Mouse (Mus musculus) 3T3-L1 (cell line): ENCODE results near the gene Cd52.
A peak's percentile ranks its signal among the peaks of the same experiment; 100 is the strongest.
"Not testable (repeated sequence)": the region's sequence is repeated elsewhere in the genome, so short reads cannot be mapped to it uniquely, and the experiment has no call there.

ENCODE experiments used
- DNase-seq: peaks from one replicate; pipeline ENCODE4 v3.0.0-alpha.2; 2015; ENCODE audit warnings: low read depth, low spot score

Cd52 gene

DNA sequence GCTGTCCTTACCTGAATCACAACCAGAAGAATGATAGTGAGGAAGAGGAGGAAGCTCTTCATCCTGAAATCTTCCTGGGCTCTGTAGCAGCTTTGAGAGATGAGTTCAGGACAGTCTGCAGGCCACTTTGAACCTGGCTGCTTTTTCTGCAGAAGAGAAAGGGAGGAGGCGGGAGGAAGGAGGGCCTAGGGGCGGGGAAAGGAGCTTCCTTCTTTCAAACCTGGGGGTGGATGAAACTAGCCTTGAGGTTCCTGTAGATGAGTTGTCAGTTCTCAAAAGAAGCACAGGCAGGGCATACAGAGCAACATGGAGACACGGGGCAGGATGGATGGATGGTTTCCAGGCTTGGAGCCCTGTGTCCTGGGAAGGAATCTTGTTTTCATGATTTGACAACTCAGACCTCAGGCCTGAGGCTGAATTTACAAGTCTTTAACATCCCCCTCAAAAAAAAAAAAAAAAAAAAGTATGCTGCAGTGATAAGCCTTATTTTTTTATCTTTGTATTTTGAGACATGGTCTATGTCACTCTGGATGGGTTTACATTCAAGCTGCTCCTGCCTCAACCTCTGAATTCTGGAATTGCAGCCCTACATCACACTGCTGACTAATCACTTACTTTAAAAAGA is at the start of gene Cd52:
Gene Cd52, minus strand, starts transcription at position 160 of the 625 bp plus-strand sequence.
- no peak for DNase-seq

DNA sequence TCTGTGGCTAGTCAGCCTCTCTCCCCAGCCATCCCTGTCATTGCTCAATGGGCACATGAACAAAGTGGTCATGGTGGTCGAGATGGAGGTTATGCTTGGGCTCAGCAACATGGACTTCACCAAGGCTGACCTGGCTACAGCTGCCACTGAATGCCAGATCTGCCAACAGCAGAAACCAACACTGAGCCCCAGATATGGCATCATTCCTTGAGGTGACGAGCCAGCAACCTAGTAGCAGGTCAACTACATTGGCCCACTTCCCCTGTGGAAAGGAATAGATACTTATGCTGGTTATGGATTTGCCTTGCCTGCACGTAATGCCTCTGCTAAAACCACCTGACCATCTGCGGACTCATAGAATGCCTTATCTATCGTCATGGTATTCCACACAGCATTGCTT is 49.4 kb upstream of the Cd52 start:
- not testable (repeated sequence) for DNase-seq

GRCm38 (mm10) chr4:134138857-134139256 is 44.0 kb upstream of the Cd52 start:
- DNase-seq: peak; percentile 45

DNA sequence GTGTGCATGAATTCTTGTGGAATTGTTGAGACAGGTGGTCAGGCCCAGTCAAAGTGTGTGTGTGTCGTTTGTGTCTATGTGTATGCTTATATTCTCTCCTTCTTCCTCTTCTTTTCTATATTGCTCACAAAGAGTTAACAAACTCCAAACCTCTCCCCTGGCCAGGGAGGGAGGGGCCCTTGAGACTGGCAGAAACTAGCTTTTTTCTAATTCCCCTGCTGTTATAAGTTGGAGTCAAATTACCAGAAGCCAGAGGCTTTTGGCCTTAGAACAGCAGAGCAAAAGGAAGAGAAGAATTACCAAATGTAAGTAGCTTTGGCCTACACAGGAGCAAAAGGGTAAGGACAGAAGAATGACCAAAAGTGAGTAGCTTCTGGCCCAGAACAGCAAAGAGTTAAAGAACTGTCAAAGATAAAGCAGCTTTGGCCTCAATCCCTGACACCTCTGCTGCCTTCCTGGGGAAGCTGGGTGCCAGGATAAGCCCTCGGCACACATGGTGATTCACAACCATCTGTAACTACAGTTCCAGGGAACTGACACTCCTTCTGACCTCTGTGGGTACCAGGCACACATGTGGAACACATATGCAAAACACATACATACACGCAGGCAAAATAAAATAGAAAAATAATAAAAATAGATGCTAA is 41.5 kb upstream of the Cd52 start:
- DNase-seq: peak; percentile 64

DNA sequence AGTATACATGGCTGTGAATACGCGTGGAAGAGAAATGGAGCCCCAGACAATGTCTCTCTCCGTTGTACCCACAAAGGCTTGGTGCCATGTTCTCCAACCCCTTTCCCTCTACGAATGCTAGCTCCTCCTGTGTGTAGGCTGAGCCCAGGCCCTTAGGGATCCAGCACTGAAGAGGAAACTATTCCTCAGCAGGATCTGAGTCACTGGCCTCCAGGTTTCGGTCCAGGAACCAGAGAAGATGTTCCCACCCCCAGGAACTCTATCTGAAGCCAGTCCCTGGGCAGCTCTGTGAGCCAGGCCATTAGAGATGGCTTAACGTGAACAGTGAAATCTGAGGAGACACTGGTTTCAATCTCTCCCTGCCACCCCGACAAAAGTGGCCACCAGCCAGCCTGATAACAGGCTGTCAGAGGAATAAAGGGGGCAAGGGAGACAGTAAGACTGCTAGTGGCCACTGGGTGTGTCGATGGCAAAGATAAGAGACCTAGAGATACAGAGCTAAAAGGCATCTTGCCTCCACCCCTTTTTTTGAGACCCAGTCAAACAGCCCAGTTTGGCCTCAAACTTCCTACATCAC is 37.7 kb upstream of the Cd52 start:
- peak; percentile 94 for DNase-seq

DNA sequence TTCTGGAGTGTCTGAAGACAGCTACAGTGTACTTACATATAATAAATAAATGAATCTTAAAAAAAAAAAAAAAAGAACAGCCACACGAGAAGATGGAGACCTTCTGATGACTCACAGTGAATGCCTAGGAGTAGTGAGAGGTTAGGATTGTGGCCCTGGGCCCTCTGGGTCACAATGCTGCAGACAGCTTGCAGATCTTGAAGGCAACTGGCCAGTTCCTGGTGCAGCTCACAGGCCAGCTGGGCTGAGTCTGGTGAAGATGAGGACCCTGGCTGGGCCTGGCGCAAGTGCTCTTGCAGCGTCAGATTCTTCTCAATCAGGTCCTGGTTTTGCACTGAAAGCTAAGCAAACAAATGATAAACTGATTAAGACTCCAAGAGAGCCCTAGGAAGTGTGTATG is 37.2 kb upstream of the Cd52 start:
- DNase-seq: peak; percentile 67

DNA sequence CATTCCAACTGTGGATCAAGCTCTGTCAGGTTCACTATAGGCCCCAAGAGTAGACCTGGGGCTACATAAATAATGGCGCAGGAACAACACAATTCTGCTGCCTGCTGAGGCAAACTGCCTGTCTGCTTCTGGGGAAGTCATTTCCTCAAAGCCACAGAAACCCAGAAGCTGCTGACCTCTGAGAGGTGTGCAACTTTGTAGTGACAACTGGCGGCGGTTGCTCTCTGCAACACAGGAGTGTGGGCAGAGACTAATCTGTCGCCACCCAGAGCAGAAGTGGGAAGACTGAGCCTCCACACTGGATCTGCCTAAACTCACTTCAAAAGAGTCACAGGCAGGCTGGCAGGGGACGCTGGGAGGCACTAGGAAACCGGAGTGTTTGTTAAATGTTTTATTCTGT is 34.6 kb upstream of the Cd52 start:
- no peak for DNase-seq

DNA sequence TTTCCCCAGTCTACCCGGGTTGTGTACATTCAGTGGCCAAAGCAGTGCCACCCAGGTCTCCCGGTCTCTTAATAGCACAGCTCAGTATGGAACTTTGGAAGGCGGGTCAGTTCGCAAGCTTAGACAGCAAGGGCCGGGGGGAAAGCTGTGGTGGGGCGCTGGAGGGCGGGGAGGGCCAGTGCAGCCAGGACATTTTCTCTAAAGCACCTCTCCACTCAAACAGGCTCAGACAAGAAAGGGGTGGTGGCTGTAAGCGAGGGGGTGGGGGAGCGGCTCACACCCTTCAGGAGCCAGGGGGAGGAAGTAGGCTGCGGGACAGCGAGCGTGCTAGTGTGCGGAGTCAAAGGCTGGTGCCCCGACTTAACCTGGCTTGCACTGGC is 34.1 kb upstream of the Cd52 start:
- DNase-seq: no peak

- peak; percentile 76 for DNase-seq
Measured at GRCm38 (mm10) chr4:134128221-134128982, 33.5 kb upstream of the Cd52 start, which contains the start of gene Sh3bgrl3. Gene Sh3bgrl3 (minus strand): TSS chr4:134128789.

DNA sequence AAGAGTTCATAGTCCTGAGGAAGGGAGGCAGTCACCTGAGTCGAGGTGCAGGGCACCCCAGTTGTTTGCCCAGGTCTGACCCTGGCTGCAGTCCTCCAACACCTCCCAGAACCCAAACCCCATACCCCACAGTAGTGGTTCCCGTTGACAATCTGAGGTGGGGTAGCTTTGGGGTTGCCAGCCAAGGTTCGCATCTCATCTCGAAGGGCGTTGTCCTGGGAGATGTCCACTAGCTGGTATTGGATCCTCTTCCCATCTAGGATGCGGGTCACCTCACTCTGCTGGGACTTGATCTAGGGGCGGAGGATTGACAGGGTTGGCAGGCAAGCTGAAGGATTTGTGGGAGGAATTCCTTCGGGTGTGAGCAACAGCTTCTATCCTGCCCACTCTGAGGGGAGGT is 32.9 kb upstream of the Cd52 start:
- peak; percentile 31 for DNase-seq

- peak; percentile 54 for DNase-seq
Measured at GRCm38 (mm10) chr4:134127121-134127455, 32.2 kb upstream of the Cd52 start.

GRCm38 (mm10) chr4:134126300-134127120 is 31.6 kb upstream of the Cd52 start:
- DNase-seq: no peak

- DNase-seq: no peak
Measured at GRCm38 (mm10) chr4:134125383-134126060, 30.6 kb upstream of the Cd52 start.

DNA sequence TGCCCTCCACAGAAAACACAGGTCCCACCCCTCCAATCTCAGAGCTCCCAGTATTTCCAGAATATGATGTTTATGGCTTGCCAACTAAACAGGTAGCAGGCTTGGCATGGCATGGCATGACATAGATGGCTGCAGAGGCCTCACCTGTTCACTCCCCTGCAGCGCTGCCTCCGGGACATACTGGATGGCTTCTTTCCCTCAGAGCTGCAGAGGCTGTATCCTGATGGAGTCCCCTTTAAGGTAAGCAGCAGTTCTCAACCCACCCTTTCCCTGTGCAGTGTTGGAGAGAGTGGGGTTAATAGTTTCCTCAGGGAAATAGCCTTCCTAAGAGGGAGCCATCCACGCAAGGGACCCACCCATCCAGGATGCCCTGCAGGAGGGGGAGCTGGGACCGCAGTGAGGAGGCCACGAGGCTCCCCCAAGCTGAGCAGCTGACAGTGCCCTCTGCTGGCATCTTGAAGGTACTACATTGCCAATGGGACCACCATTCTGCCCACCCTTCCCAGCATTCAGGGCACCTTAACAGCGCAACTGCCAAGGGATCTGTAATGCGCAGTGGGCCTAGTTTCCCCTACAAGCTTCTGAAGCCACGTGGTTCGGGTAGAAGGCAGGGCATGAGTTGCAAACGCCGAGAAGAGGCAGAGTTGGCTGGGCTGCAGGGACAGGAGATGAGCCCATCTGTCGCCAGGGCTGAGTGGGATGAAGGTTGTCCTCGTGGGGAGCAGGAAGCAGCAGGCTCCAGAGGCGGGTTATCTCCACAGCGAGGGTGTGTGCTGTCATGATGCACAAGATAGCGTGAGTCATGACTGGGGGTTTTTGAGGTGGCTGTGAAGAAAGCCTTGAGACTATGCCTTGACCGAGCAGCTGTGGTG is 29.0 kb upstream of the Cd52 start:
- DNase-seq: peak; percentile 68

- no peak for DNase-seq
Measured at GRCm38 (mm10) chr4:134123147-134123546, 28.3 kb upstream of the Cd52 start.

GRCm38 (mm10) chr4:134122281-134122680 is 27.4 kb upstream of the Cd52 start:
- DNase-seq: peak; percentile 59

GRCm38 (mm10) chr4:134121571-134121970 is 26.7 kb upstream of the Cd52 start:
- DNase-seq: no peak

DNA sequence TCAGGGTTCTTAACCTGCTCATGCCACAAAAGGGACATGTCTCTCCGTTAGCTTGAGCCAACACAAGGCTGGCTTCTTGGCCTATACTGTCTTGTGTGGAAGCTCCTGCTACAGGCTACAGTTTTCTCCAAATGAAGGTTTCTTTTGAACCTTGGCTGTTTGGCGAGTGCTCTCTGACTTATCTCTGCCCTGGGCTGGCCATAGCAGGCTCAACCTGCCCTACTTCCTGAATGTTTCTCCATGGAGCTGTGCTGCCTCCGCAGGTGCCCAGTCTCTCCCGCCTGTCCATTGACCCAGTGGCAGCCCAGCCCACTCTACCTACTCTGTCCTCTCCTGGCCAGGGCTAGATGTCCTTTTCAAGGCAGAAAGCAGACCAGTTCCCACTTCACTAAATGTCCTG is 26.0 kb upstream of the Cd52 start:
- DNase-seq: no peak

DNA sequence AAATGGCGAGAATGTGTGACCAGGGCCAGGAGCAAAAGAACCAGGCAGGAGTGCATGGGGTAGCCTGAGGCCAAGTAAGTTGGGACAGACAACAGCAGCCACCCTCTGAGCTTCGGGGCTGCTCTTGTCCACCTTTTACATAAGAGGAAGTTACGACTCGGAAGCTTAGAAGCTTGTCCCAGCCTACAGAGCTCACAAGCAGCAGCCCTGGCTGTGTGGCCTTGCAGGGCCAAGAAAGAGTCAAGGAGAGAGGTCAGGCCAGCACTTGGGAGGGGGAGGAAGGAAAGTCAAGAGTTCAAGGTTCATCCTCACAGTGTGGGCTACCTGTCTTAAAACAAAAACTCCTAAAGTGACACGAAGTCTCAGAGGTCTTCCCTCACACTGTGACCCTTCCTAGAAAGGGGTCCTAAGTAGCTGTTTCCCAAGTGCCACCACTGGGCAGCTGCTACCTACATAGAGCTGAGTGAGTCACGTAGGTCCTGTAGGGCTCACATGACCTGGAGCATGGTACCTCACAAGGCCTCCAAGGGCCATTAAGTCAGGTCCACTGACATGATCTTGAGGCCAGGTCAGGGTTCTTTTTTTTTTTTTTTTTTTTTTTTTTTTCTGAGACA is 25.4 kb upstream of the Cd52 start:
- no peak for DNase-seq

DNA sequence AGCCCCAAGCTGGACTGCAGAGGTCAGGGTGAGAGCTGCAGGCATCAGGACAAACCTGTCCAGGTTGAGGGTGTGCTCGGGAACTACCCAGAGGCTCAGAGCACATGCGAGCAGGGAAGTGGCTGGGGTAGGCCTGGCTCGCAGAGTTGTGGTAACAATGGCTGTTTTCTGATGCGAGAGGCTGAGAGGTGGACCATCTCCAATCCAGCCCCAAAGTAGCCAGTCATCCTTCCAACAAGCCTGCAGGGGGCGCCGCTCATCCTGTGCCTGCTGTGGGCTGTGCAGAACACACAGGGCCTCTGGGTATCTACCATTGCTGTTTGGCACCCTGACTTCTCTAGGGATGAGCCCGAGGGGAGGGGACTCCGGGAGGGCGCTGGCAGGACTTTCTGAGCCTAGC is 24.8 kb upstream of the Cd52 start:
- peak; percentile 52 for DNase-seq
